Mouse (Mus musculus) heart, postnatal 10 days (tissue): ENCODE results near the gene Clybl. TPM values are rescaled to one million over a fixed set of nuclear protein-coding genes. Genes with fewer than 3 reads are reported as not detected.

Experiments
- DNase-seq, 2 experiments: peaks; one replicate each; pipeline ENCODE4 v3.0.0; 2021
- intact Hi-C: fragments of 180-260 bp; cut with DNase I; formaldehyde crosslinking; loops from one replicate; pipeline ENCODE4 v1.15.1; 2025
- total RNA-seq, 2 experiments: library from RNA; stranded (reverse); gene quantifications; 2 replicates each; pipeline ENCODE4 v1.2.3; 2021

The Clybl gene
- total RNA-seq, 2 experiments from 2014 or later = 103 TPM

- no peak for DNase-seq
- intact Hi-C loops = no loop called here
These were observed 114.9 kb downstream of the Clybl start for GRCm38 (mm10) chr14:122296399-122296798.

GRCm38 (mm10) chr14:122296864-122297263 lies 115.4 kb downstream of the Clybl start:
- DNase-seq = no peak
- intact Hi-C loops = no loop called here

GRCm38 (mm10) chr14:122297386-122298109 lies 116.0 kb downstream of the Clybl start:
- intact Hi-C loops = no loop called here
- DNase-seq = no peak

- no peak for DNase-seq
- intact Hi-C loops = no loop called here
These were observed 118.8 kb downstream of the Clybl start for GRCm38 (mm10) chr14:122300261-122300660.

GRCm38 (mm10) chr14:122303821-122304220 lies 122.3 kb downstream of the Clybl start:
- intact Hi-C loops = no loop called here
- DNase-seq = no peak

GRCm38 (mm10) chr14:122305132-122305531 lies 123.6 kb downstream of the Clybl start:
- DNase-seq = no peak
- intact Hi-C loops = no loop called here

- intact Hi-C loops = no loop called here
- no peak for DNase-seq
These were observed 130.9 kb downstream of the Clybl start for GRCm38 (mm10) chr14:122312415-122312814.

- DNase-seq = no peak
- intact Hi-C loops = no loop called here
These were observed 131.8 kb downstream of the Clybl start for GRCm38 (mm10) chr14:122313328-122313727.

- intact Hi-C loops = no loop called here
- DNase-seq = no peak
These were observed 134.2 kb downstream of the Clybl start for GRCm38 (mm10) chr14:122315743-122316142.

GRCm38 (mm10) chr14:122322136-122322535 lies 140.6 kb downstream of the Clybl start:
- intact Hi-C loops = no loop called here
- DNase-seq = peak; percentile 8 to 40

- intact Hi-C loops = no loop called here
- DNase-seq = no peak
These were observed 142.4 kb downstream of the Clybl start for GRCm38 (mm10) chr14:122323838-122324458.

- intact Hi-C loops = no loop called here
- DNase-seq = no peak
These were observed 148.6 kb downstream of the Clybl start for GRCm38 (mm10) chr14:122330136-122330535.

- DNase-seq = no peak
- intact Hi-C loops = no loop called here
These were observed 149.2 kb downstream of the Clybl start for GRCm38 (mm10) chr14:122330716-122331115.

GRCm38 (mm10) chr14:122331635-122332460 lies 150.3 kb downstream of the Clybl start:
- intact Hi-C loops = no loop called here
- no peak for DNase-seq

- peak; percentile 6 to 12 for DNase-seq
- intact Hi-C loops = no loop called here
These were observed 155.5 kb downstream of the Clybl start for GRCm38 (mm10) chr14:122336957-122337356.

GRCm38 (mm10) chr14:122338784-122339183 lies 157.3 kb downstream of the Clybl start:
- no peak for DNase-seq
- intact Hi-C loops = no loop called here

- intact Hi-C loops = no loop called here
- no peak for DNase-seq
These were observed 158.6 kb downstream of the Clybl start for GRCm38 (mm10) chr14:122340141-122340540.

- intact Hi-C loops = no loop called here
- DNase-seq = no peak
These were observed 160.3 kb downstream of the Clybl start for GRCm38 (mm10) chr14:122341591-122342360.

GRCm38 (mm10) chr14:122344272-122345224 lies 163.0 kb downstream of the Clybl start:
- no peak for DNase-seq
- intact Hi-C loops = no loop called here

GRCm38 (mm10) chr14:122348069-122348468 lies 166.6 kb downstream of the Clybl start:
- no peak for DNase-seq
- intact Hi-C loops = no loop called here
